Mouse (Mus musculus): ENCODE data around the gene Pgs1.

- TF ChIP-seq CTCF (IDR thresholded peaks at IDR 0.05; ENCODE audit: control insufficient read depth, insufficient read depth, insufficient read length) (no peak), MYOG (IDR thresholded peaks at IDR 0.05; ENCODE audit: control insufficient read depth, extremely low read depth, insufficient read length) (no peak), FOSL1 (IDR thresholded peaks at IDR 0.05; ENCODE audit: insufficient read depth, low read length, poor library complexity, severe bottlenecking) (no peak), USF1 (IDR thresholded peaks at IDR 0.05; ENCODE audit: low read depth) (no peak)
These were observed 17.6 kb downstream of the Pgs1 start for GRCm38 (mm10) chr11:118003718-118004117.

Measured in C2C12 (cell line).